Mouse (Mus musculus): ENCODE measurements around the gene Pde3a.

GRCm38 (mm10) chr6:141293460-141293853, 44.4 kb downstream of the Pde3a start:
- TF ChIP-seq EP300 (IDR thresholded peaks at IDR 0.05; ENCODE audit: low read depth) (no peak), CTCF (IDR thresholded peaks at IDR 0.05; ENCODE audit: low read depth) (no peak)

All from liver, embryonic 14.5 days (tissue).